Mouse (Mus musculus): ENCODE results near the gene Agr2. TPM values are rescaled to one million over a fixed set of nuclear protein-coding genes. Genes with fewer than 3 reads are reported as not detected.

Gene Agr2
- polyA plus RNA-seq, 1 experiment, result not detected

- H3K4me3 ChIP-seq (replicated peaks; ENCODE audit: insufficient read depth, low read depth, low read length), result peak overlapping the region; percentile 1
Observed at GRCm38 (mm10) chr12:36039541-36040084, 46.9 kb downstream of the Agr2 start.

GRCm38 (mm10) chr12:36040571-36041280 is 48.0 kb downstream of the Agr2 start:
- H3K27me3 ChIP-seq (ENCODE audit: control insufficient read depth, insufficient read depth, low read length), result no peaks in the 10 kb centered on the region
- H3K4me1 ChIP-seq (ENCODE audit: control insufficient read depth, insufficient read depth, low read length), result no peaks in the 10 kb centered on the region; the same call in 1 of the 2 replicates
- peak overlapping the region; percentile 56 for H3K4me3 ChIP-seq (replicated peaks; ENCODE audit: insufficient read depth, low read depth, low read length)
- whole genome bisulfite sequencing, result 20% methylated on average over 10 of the region's 10 CpGs
- TF ChIP-seq CTCF (IDR thresholded peaks at IDR 0.05; ENCODE audit: borderline replicate concordance, insufficient read depth, low read depth, low read length), result no peak
- no peak for TF ChIP-seq POLR2A (IDR thresholded peaks at IDR 0.05; ENCODE audit: borderline replicate concordance, insufficient read depth, low read length)
- peak; percentile 54 to 57 for DNase-seq
- H3K27ac ChIP-seq (ENCODE audit: insufficient read depth, low read length), result 0 out of 2 replicates have a peak overlapping the region, but pooled peaks have one; percentile 46

More at GRCm38 (mm10) chr12:36039541-36040084, 46.9 kb downstream of the Agr2 start:
- DNase-seq, result peak; percentile 30 to 40
- WGBS, result 52% methylated on average over 9 of the region's 9 CpGs
- Histone ChIP-seq H3K27me3 (ENCODE audit: control insufficient read depth, insufficient read depth, low read length) (no peaks in the 10 kb centered on the region), H3K4me1 (ENCODE audit: control insufficient read depth, insufficient read depth, low read length) (no peaks in the 10 kb centered on the region; the same call in 1 of the 2 replicates), H3K27ac (ENCODE audit: insufficient read depth, low read length) (no peak overlapping the region)
- TF ChIP-seq POLR2A (IDR thresholded peaks at IDR 0.05; ENCODE audit: borderline replicate concordance, insufficient read depth, low read length), result no peak
- TF ChIP-seq CTCF (IDR thresholded peaks at IDR 0.05; ENCODE audit: borderline replicate concordance, insufficient read depth, low read depth, low read length), result no peak

- DNase-seq, result no peak
- Histone ChIP-seq H3K4me3 (replicated peaks; ENCODE audit: insufficient read depth, low read depth, low read length) (peak overlapping the region; percentile 56), H3K27me3 (ENCODE audit: control insufficient read depth, insufficient read depth, low read length) (no peaks in the 10 kb centered on the region), H3K4me1 (ENCODE audit: control insufficient read depth, insufficient read depth, low read length) (no peaks in the 10 kb centered on the region; the same call in 1 of the 2 replicates), H3K27ac (ENCODE audit: insufficient read depth, low read length) (0 out of 2 replicates have a peak overlapping the region, but pooled peaks have one; percentile 46)
- TF ChIP-seq CTCF (IDR thresholded peaks at IDR 0.05; ENCODE audit: borderline replicate concordance, insufficient read depth, low read depth, low read length) (no peak), POLR2A (IDR thresholded peaks at IDR 0.05; ENCODE audit: borderline replicate concordance, insufficient read depth, low read length) (no peak)
- WGBS, result 20% methylated on average over 4 of the region's 4 CpGs
Observed at GRCm38 (mm10) chr12:36041281-36041589, 48.5 kb downstream of the Agr2 start.

- WGBS, result 1% methylated on average over 50 of the region's 50 CpGs
- Histone ChIP-seq H3K27ac (ENCODE audit: insufficient read depth, low read length) (peak overlapping the region; percentile 22), H3K4me3 (replicated peaks; ENCODE audit: insufficient read depth, low read depth, low read length) (peak overlapping the region; percentile 55), H3K4me1 (ENCODE audit: control insufficient read depth, insufficient read depth, low read length) (no peaks in the 10 kb centered on the region; the same call in 1 of the 2 replicates), H3K27me3 (ENCODE audit: control insufficient read depth, insufficient read depth, low read length) (no peaks in the 10 kb centered on the region)
- TF ChIP-seq POLR2A (IDR thresholded peaks at IDR 0.05; ENCODE audit: borderline replicate concordance, insufficient read depth, low read length), result no peak
- TF ChIP-seq CTCF (IDR thresholded peaks at IDR 0.05; ENCODE audit: borderline replicate concordance, insufficient read depth, low read depth, low read length), result peak; percentile 20; the same call in 1 of the 2 replicates
- DNase-seq, result peak; percentile 84
Observed at GRCm38 (mm10) chr12:36041703-36042347, 49.1 kb downstream of the Agr2 start.

- TF ChIP-seq CTCF (IDR thresholded peaks at IDR 0.05; ENCODE audit: borderline replicate concordance, insufficient read depth, low read depth, low read length) (no peak), POLR2A (IDR thresholded peaks at IDR 0.05; ENCODE audit: borderline replicate concordance, insufficient read depth, low read length) (peak; percentile 80)
- Histone ChIP-seq H3K4me3 (replicated peaks; ENCODE audit: insufficient read depth, low read depth, low read length) (peak within 1 kb of the TSS; percentile 56), H3K27ac (ENCODE audit: insufficient read depth, low read length) (peak within 1 kb of the TSS; percentile 40), H3K27me3 (ENCODE audit: control insufficient read depth, insufficient read depth, low read length) (no peaks in the 10 kb centered on the region), H3K4me1 (ENCODE audit: control insufficient read depth, insufficient read depth, low read length) (no peaks in the 10 kb centered on the region; the same call in 1 of the 2 replicates)
- under 1% methylated on average over 35 of the region's 35 CpGs for WGBS
- peak; percentile 94 to 96 for DNase-seq
Observed at GRCm38 (mm10) chr12:36042348-36042778, 49.7 kb downstream of the Agr2 start, which contains the start of gene Tspan13. Gene Tspan13 (minus strand): TSS chr12:36042500.

GRCm38 (mm10) chr12:36044691-36045090 is 52.0 kb downstream of the Agr2 start:
- 84% methylated on average over 2 of the region's 2 CpGs for WGBS

GRCm38 (mm10) chr12:36046196-36046595 is 53.5 kb downstream of the Agr2 start:
- H3K27ac ChIP-seq (ENCODE audit: insufficient read depth, low read length), result no peak overlapping the region
- no peak overlapping the region for H3K4me3 ChIP-seq (replicated peaks; ENCODE audit: insufficient read depth, low read depth, low read length)
- H3K27me3 ChIP-seq (ENCODE audit: control insufficient read depth, insufficient read depth, low read length), result no peaks in the 10 kb centered on the region
- TF ChIP-seq POLR2A (IDR thresholded peaks at IDR 0.05; ENCODE audit: borderline replicate concordance, insufficient read depth, low read length), result no peak
- no peak for TF ChIP-seq CTCF (IDR thresholded peaks at IDR 0.05; ENCODE audit: borderline replicate concordance, insufficient read depth, low read depth, low read length)
- DNase-seq, result no peak
- H3K4me1 ChIP-seq (ENCODE audit: control insufficient read depth, insufficient read depth, low read length), result no peaks in the 10 kb centered on the region
- 69% methylated on average over 5 of the region's 5 CpGs for WGBS

More at GRCm38 (mm10) chr12:36044691-36045090, 52.0 kb downstream of the Agr2 start:
- no peaks in the 10 kb centered on the region; the same call in 1 of the 2 replicates for H3K4me1 ChIP-seq (ENCODE audit: control insufficient read depth, insufficient read depth, low read length)
- no peak for DNase-seq
- no peak overlapping the region for H3K4me3 ChIP-seq (replicated peaks; ENCODE audit: insufficient read depth, low read depth, low read length)
- H3K27ac ChIP-seq (ENCODE audit: insufficient read depth, low read length), result no peak overlapping the region
- no peaks in the 10 kb centered on the region for H3K27me3 ChIP-seq (ENCODE audit: control insufficient read depth, insufficient read depth, low read length)
- TF ChIP-seq CTCF (IDR thresholded peaks at IDR 0.05; ENCODE audit: borderline replicate concordance, insufficient read depth, low read depth, low read length) (no peak), POLR2A (IDR thresholded peaks at IDR 0.05; ENCODE audit: borderline replicate concordance, insufficient read depth, low read length) (no peak)

Data from cerebellum, adult 2 months (tissue).